Mouse (Mus musculus): Measurements from ENCODE around the gene Slc25a16. TPM values are rescaled to one million over a fixed set of nuclear protein-coding genes. Genes with fewer than 3 reads are reported as not detected.
A peak's percentile ranks its signal among the peaks of the same experiment; 100 is the strongest.

Gene Slc25a16
- polyA plus RNA-seq, 1 experiment: 3.6 TPM

- H3K27me3 ChIP-seq (ENCODE audit: control insufficient read depth, insufficient read depth, insufficient read length): no peaks in the 10 kb centered on the region
Measured at GRCm38 (mm10) chr10:62980039-62980954, 59.9 kb downstream of the Slc25a16 start, which contains the start of gene Rufy2. Rufy2 (plus strand) TSS chr10:62980223.

GRCm38 (mm10) chr10:62984072-62984471 is 63.6 kb downstream of the Slc25a16 start:
- no peak overlapping the region for H3K4me3 ChIP-seq (ENCODE audit: insufficient read depth, poor library complexity, severe bottlenecking)
- TF ChIP-seq MYOD1 (IDR thresholded peaks at IDR 0.05; ENCODE audit: control insufficient read depth, insufficient read length, low read depth) (no peak), USF1 (IDR thresholded peaks at IDR 0.05; ENCODE audit: low read depth) (no peak)
- peaks cover 30% of the 10 kb centered on the region for H3K36me3 ChIP-seq (ENCODE audit: control insufficient read depth, insufficient read depth)
- no peak overlapping the region for H3ac ChIP-seq (ENCODE audit: control insufficient read depth, insufficient read length, low read depth)
- no peaks in the 10 kb centered on the region for H3K27me3 ChIP-seq (ENCODE audit: control insufficient read depth, insufficient read depth, insufficient read length)
- H3K79me2 ChIP-seq (ENCODE audit: control insufficient read depth, insufficient read depth): peaks cover 22% of the 10 kb centered on the region
- H3K79me3 ChIP-seq (ENCODE audit: low read depth): peaks cover 6% of the 10 kb centered on the region

More at GRCm38 (mm10) chr10:62980039-62980954, 59.9 kb downstream of the Slc25a16 start, which contains the start of gene Rufy2:
- TF ChIP-seq CEBPB (IDR thresholded peaks at IDR 0.05; ENCODE audit: low read depth) (no peak), CTCF (IDR thresholded peaks at IDR 0.05; ENCODE audit: control insufficient read depth, insufficient read depth, insufficient read length) (peak; percentile 99), MAX (IDR thresholded peaks at IDR 0.05) (peak; percentile 58)
- H3K4me3 ChIP-seq (ENCODE audit: insufficient read depth, poor library complexity, severe bottlenecking): peak within 1 kb of the TSS; percentile 74
- peak within 1 kb of the TSS; percentile 96 for H3ac ChIP-seq (ENCODE audit: control insufficient read depth, insufficient read length, low read depth)
- H3K36me3 ChIP-seq (ENCODE audit: control insufficient read depth, insufficient read depth): peaks cover 20% of the 10 kb centered on the region
- peaks cover 6% of the 10 kb centered on the region for H3K79me3 ChIP-seq (ENCODE audit: low read depth)
- H3K79me2 ChIP-seq (ENCODE audit: control insufficient read depth, insufficient read depth): peaks cover 22% of the 10 kb centered on the region

- H3ac ChIP-seq (ENCODE audit: control insufficient read depth, insufficient read length, low read depth): no peak overlapping the region
- TF ChIP-seq MAX (IDR thresholded peaks at IDR 0.05): no peak
- TF ChIP-seq USF1 (IDR thresholded peaks at IDR 0.05; ENCODE audit: low read depth): no peak
- TF ChIP-seq CEBPB (IDR thresholded peaks at IDR 0.05; ENCODE audit: low read depth): no peak
- no peak for TF ChIP-seq CTCF (IDR thresholded peaks at IDR 0.05; ENCODE audit: control insufficient read depth, insufficient read depth, insufficient read length)
- TF ChIP-seq MYOG (IDR thresholded peaks at IDR 0.05; ENCODE audit: control insufficient read depth, extremely low read depth, insufficient read length): no peak
- no peak for TF ChIP-seq MYOD1 (IDR thresholded peaks at IDR 0.05; ENCODE audit: control insufficient read depth, insufficient read length, low read depth)
- no peak for TF ChIP-seq FOSL1 (IDR thresholded peaks at IDR 0.05; ENCODE audit: insufficient read depth, low read length, poor library complexity, severe bottlenecking)
Measured at GRCm38 (mm10) chr10:62984495-62984894, 64.1 kb downstream of the Slc25a16 start.

GRCm38 (mm10) chr10:62987341-62987740 is 66.9 kb downstream of the Slc25a16 start:
- TF ChIP-seq CEBPB (IDR thresholded peaks at IDR 0.05; ENCODE audit: low read depth) (no peak), MYOG (IDR thresholded peaks at IDR 0.05; ENCODE audit: control insufficient read depth, extremely low read depth, insufficient read length) (no peak), FOSL1 (IDR thresholded peaks at IDR 0.05; ENCODE audit: insufficient read depth, low read length, poor library complexity, severe bottlenecking) (no peak), MYOD1 (IDR thresholded peaks at IDR 0.05; ENCODE audit: control insufficient read depth, insufficient read length, low read depth) (no peak), CTCF (IDR thresholded peaks at IDR 0.05; ENCODE audit: control insufficient read depth, insufficient read depth, insufficient read length) (no peak), MAX (IDR thresholded peaks at IDR 0.05) (no peak), USF1 (IDR thresholded peaks at IDR 0.05; ENCODE audit: low read depth) (no peak)

More at GRCm38 (mm10) chr10:62984495-62984894, 64.1 kb downstream of the Slc25a16 start:
- H3K79me2 ChIP-seq (ENCODE audit: control insufficient read depth, insufficient read depth): peaks cover 22% of the 10 kb centered on the region
- H3K79me3 ChIP-seq (ENCODE audit: low read depth): peaks cover 6% of the 10 kb centered on the region
- peaks cover 34% of the 10 kb centered on the region for H3K36me3 ChIP-seq (ENCODE audit: control insufficient read depth, insufficient read depth)
- no peaks in the 10 kb centered on the region for H3K27me3 ChIP-seq (ENCODE audit: control insufficient read depth, insufficient read depth, insufficient read length)
- no peak overlapping the region for H3K4me3 ChIP-seq (ENCODE audit: insufficient read depth, poor library complexity, severe bottlenecking)

GRCm38 (mm10) chr10:62990636-62991035 is 70.2 kb downstream of the Slc25a16 start:
- no peak overlapping the region for H3ac ChIP-seq (ENCODE audit: control insufficient read depth, insufficient read length, low read depth)
- TF ChIP-seq CEBPB (IDR thresholded peaks at IDR 0.05; ENCODE audit: low read depth) (no peak), USF1 (IDR thresholded peaks at IDR 0.05; ENCODE audit: low read depth) (no peak), FOSL1 (IDR thresholded peaks at IDR 0.05; ENCODE audit: insufficient read depth, low read length, poor library complexity, severe bottlenecking) (no peak), MYOD1 (IDR thresholded peaks at IDR 0.05; ENCODE audit: control insufficient read depth, insufficient read length, low read depth) (no peak), MAX (IDR thresholded peaks at IDR 0.05) (no peak), CTCF (IDR thresholded peaks at IDR 0.05; ENCODE audit: control insufficient read depth, insufficient read depth, insufficient read length) (no peak), MYOG (IDR thresholded peaks at IDR 0.05; ENCODE audit: control insufficient read depth, extremely low read depth, insufficient read length) (no peak)
- peaks cover 53% of the 10 kb centered on the region for H3K36me3 ChIP-seq (ENCODE audit: control insufficient read depth, insufficient read depth)
- no peak overlapping the region for H3K4me3 ChIP-seq (ENCODE audit: insufficient read depth, poor library complexity, severe bottlenecking)
- H3K79me3 ChIP-seq (ENCODE audit: low read depth): no peaks in the 10 kb centered on the region
- no peaks in the 10 kb centered on the region for H3K27me3 ChIP-seq (ENCODE audit: control insufficient read depth, insufficient read depth, insufficient read length)
- H3K79me2 ChIP-seq (ENCODE audit: control insufficient read depth, insufficient read depth): no peaks in the 10 kb centered on the region

More at GRCm38 (mm10) chr10:62987341-62987740, 66.9 kb downstream of the Slc25a16 start:
- H3K4me3 ChIP-seq (ENCODE audit: insufficient read depth, poor library complexity, severe bottlenecking): no peak overlapping the region
- peaks cover 2% of the 10 kb centered on the region for H3K79me3 ChIP-seq (ENCODE audit: low read depth)
- no peak overlapping the region for H3ac ChIP-seq (ENCODE audit: control insufficient read depth, insufficient read length, low read depth)
- peaks cover 44% of the 10 kb centered on the region for H3K36me3 ChIP-seq (ENCODE audit: control insufficient read depth, insufficient read depth)
- no peaks in the 10 kb centered on the region for H3K27me3 ChIP-seq (ENCODE audit: control insufficient read depth, insufficient read depth, insufficient read length)
- peaks cover 1% of the 10 kb centered on the region for H3K79me2 ChIP-seq (ENCODE audit: control insufficient read depth, insufficient read depth)

All from C2C12 (cell line).